Mouse (Mus musculus) heart, postnatal 25 days (tissue): ENCODE data around the gene Rad21l. TPM values are rescaled to one million over a fixed set of nuclear protein-coding genes. Genes with fewer than 3 reads are reported as not detected.

ENCODE experiments used
- DNase-seq: peaks from one replicate; pipeline ENCODE4 v3.0.0; 2022; ENCODE audit warnings: low spot score
- intact Hi-C: fragments of 180-260 bp; cut with DNase I; formaldehyde crosslinking; loops from one replicate; pipeline ENCODE4 v1.15.1; 2025
- total RNA-seq, 2 experiments: library from RNA; stranded (reverse); gene quantifications; 2 replicates each; pipeline ENCODE4 v1.2.3; 2021

Gene Rad21l
- total RNA-seq: not detected

DNA sequence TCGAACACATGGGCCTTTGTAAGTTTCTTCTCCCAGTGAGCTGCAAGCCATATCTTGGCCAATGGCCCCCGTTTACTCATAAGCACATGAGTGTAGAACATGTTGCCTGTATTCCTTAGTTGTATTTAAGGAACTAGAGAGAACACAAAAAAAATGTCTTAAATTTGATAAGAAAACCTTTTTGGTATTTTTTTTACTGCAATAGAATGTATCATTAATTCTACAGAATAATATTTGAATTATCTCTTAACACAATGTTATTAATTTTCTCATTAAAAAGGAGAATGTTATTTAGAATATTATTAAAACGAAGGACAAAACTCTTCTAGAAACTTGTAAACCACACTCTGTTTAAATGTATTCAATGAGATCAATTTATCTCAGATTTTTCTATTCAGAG is at the start of gene Rad21l:
Gene Rad21l (minus strand): TSS at position 101 of the 400 bp plus-strand sequence.
- DNase-seq: no peak
- intact Hi-C loops: no loop called here

DNA sequence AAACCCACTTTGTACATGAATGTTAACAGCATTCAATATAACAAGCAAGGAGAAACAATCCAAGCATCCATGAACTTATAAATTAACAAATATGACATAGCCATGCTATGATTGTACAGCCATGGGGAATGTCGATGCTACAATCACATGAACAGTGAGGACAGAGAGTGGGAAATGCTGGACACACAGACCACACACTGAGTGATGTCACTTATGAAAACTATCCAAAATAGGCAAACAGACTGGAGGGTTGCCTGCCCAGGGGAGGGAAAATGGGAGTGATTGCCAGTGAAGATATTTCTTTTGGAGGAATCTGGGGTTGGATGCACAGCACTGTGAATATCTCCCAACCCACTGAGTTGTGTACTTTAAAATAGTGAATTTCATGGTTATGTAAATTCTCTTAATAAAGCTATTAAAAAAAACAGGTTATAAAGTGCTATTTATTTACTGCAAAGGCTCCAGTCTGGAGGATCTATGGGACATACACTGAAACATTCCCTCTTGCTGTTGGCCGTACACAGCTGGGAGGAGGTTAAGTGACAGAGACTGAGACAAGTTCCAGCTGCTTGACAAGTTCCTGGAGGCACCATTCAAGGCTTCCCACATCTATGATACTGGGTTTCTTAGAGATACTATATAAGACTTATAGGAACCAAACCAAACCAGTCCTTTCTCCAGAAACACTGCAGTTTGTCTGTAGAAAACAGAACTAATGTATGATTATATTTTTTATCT is 48.2 kb upstream of the Rad21l start:
- intact Hi-C loops: no loop called here
- DNase-seq: no peak

DNA sequence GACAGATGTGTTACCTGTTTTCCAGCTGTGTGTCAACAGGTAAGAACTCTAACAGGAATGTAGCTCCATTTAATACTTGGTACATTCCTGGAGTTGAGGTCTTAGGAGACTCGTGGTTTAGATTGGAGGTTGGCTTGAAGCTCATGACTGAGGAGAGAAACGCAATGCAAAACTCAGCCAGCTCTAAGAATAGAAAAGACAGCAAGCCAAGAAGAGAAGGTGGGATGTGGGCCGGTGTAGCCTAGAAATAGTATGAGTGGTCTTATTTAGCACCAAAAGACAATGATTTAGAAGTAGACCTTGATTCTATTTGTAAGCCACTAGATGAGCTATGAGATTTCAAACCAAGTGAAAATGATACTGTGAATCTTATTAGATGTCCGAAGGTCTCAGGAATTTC is 47.2 kb upstream of the Rad21l start:
- DNase-seq: no peak
- intact Hi-C loops: no loop called here

DNA sequence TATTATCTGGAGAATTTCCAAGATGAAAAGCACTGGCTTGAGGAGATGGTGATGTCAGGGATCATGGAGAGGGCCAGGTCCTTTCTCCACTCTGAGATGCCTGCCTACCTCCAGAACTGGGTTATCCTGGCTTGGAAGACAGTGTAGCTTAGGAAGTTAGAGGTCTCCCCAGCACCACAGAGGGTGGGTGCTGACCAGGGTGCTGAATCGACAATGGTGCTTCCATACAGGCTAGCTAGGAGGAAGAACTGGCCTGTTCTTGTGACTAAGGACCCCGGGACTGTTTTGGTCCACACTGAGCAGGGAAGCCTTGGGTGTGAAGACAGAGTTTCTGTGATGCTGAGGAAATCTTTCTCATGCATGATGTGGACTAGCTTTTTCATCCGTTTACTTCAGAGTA is 44.3 kb upstream of the Rad21l start:
- intact Hi-C loops: no loop called here
- DNase-seq: no peak

DNA sequence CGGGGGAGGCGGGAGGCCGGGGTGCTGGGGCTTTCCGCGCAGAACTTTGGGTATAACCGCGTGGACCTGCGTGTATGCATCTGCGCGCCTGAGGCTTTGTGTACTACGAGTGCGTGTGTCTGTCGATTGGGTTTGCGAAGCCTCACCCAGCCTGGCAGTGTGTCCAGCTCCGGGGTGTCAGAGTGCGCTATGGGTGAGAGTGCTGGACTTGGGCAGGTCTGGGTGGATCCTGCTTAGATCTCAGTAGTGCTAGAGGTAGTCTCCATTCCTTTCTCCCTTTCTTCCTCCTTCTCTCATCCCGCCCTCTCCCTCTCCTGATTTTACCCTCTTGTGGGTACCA is 34.5 kb upstream of the Rad21l start:
- intact Hi-C loops: no loop called here
- DNase-seq: no peak

DNA sequence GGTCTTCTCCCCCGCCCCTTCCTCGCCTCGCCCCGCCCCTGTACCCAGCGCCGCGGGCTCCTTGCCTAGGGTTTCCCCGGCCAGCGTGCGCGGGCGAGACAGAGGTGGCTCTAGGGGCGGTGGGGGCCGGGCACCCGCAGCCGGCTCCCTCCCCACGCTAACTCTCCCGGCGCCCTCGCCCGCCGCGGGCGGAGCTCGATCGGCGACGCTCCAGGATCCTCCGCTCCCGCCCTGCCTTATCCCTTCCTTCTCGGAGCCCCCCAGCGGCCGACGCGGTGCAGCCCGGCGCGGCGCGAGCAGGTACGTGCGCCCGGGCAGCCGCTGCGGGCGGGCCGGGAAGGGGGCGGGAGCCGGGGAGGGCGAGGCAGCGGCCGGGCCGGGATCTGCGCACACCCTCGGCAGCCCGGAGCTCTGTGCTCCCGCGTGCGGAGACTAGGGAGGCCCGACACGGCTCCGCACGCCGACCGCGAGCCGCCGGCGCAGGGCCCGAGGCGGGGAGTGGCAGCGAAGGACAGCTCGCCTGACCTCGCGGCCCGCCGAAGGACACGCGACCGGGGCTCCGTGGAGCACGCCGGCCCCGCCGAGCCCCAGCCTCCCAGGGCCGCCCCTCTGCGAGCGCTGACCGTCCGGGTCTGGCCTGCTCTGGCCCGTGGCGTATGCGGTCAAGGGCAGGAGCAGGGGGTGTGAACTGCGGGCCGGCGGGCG is 34.0 kb upstream of the Rad21l start:
- DNase-seq: no peak
- intact Hi-C loops: no loop called here

DNA sequence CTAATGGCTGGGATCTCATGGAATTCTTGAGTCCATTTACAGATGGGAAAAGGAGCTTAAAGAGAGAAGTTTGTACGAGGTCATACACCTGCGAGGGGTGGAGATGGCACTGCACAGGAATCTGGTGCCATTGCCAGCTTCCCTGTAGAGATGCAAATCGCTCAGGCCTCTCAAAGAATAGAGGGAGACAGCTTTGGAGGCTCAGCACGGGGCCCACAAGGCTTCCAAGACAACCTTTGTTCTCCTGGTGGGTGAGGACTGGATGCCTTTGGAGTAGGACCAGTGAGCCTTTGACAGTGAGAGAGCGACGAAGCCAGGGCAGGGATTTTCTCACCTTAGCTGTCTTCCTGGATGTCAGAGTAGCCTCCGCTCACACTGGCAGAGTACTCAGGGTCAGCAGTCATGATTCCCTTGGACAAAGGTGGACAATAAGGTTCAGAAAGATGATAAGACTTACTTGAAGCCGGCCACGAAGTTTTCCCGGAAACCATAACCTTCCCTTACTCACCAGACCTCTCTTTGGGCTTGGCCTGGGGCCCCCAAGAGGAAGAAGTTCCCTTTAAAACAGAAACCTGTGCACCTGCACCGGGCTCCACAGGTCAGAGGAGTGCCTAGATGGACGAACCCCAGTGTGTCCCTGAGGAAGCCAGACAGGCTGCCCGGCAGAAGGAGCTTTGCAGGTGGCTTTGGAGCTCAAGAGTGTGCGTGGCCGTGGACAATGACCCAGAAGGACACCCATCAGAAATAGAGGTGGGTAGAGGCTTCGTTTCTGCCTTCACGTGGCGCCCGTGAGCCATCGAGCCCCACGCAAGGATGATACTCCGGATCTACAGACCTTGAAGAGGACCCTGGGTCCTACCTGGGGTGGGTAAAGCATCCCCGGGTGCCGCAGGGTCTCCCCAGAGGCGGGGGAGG is 33.2 kb upstream of the Rad21l start, which contains the start of gene Tmem74b:
Gene Tmem74b (plus strand): TSS at position 778 of the 915 bp plus-strand sequence.
- no peak for DNase-seq
- intact Hi-C loops: no loop called here

DNA sequence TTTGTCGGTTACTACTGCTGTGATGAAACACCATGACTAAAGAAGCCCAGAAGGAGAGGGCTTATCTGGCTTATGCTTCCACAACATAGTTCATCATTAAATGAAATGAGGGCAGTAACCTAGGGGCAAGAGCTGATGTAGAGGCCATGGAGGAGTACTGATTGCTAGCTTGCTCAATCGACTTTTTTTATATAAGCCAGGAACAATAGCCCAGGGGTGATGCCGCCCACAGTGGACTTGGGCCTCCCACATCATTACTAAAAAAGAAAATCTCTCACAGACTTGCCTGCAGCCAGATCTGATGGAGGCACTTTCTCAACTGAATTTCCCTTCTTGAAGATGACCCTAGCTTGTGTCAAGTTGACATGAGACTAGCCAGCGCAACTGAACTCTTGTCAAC is 14.6 kb upstream of the Rad21l start:
- DNase-seq: no peak
- intact Hi-C loops: no loop called here

DNA sequence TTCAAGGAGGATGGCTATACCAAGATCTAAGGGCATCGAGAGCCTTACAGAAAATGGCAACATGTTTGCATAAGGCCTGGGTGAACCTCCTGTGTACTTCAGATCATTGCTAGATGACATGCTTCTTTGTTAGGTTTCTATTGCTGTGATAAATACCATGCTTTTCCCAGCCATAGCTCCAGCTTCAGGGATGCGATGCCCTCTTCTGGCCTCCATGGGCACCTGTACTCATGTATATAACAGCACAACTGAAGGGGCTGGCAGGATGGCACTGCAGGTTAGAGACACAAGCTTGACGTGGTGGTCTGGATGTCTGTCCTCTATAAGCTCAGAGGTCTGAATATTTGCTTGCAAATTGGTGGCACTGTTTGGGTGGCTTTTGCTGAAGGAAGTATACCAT is 14.0 kb upstream of the Rad21l start:
- intact Hi-C loops: no loop called here
- no peak for DNase-seq

DNA sequence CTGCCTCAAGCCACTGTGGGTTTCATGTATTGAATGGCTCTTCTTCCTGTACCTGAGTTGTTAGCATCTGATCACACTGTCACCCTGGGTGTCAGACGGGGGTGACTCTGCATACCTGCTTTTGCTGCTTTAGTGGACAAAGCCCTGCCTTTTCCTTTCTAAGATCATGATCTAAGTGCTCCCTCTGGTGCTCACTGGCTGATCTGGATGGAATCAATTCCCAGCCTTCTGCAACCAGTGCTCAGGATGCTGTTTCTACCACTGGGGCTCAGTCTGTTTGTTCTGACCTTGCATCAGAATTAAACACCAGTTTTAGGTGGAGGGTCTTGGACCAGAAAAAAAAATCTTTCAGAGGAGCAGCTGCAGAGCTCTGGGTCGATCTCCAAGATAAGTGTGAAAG is 7.9 kb upstream of the Rad21l start:
- no peak for DNase-seq
- intact Hi-C loops: loop anchor here (5.0 kb wide), 1 partner anchor 184 kb away; the partner anchor contains the start of gene Nsfl1c

DNA sequence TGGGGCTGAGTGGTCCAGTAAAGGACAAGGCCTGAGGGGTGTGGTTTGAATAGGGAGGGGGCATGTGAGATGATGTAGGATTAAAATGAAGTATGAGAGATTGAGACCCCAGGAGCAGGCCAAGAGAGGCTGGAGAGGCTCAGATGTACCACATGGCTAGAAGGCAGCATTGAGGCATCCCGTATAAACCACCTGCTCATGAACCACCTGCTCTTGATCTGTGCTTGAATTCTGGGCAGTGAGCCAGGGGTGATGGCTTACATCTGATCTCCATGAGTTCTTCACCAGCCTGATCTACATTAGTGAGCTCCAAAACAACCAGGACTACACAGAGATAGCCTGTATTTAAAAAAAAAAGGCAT is 2.6 kb upstream of the Rad21l start:
- no peak for DNase-seq
- intact Hi-C loops: no loop called here

DNA sequence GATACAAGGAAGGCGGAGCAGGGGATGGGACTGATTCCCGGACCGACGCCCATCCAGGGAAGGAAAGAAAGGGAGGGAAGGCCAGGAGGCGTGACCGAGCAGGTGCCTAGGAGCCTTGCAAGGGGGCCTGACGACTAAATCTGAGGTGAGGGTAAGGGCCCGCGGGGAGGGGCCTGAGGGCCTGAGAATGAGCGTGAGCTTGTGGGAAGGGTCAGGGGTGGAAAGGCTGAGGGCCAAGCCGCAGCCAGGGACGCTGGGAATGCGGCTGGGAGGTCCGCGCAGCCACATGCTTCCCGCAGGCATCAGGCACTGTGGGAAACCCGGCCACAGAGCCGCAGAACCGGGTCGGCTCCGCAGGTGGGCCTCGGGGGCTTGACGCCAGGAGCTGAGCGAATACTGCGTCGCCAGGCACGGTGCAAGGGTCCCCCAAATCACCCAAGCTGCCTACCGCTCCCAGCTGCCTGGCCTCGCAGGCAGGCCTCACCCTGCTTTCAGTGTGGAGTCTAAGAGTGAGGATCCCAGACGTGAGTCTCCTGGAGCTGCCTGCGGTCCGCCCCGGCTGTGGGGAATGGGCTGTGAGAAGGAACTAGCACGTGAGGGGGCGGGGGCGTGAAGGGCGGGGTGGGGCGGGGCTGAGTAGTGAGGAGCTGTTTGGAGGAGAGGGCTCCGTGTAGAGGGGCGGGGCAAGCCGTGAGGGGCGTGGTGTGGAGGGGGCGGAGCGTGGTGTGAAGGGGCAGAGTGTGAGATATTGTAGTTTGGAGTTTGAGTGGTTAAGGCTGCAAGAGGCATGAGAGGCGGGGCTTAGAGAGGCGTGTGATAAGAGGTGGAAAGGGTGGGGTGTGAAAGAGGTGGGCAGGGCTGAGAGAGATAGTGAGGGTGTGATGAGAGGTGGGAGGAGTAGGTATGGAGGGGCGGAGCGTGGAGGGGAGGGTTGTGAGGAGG is 2.0 kb upstream of the Rad21l start:
- DNase-seq: no peak
- intact Hi-C loops: no loop called here

DNA sequence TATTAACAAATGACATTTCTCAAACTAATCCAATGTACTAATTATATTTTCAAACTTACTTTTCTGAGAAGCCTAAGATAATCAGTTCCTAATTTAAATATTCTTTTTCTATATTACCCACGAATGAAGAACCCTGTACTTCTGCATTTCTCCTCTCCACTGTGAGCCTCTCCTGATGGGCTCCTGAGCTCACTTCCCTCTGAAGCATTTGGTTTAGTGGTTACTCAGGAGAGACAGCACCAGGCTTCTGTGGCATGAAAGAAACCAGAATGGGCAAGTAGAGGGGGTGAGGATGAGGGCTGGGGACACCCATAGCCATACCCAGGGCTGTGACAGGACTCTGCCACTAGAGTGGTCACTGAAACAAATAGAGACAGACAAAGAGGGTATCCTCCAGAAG is 16.3 kb downstream of the Rad21l start:
- DNase-seq: no peak
- intact Hi-C loops: no loop called here

DNA sequence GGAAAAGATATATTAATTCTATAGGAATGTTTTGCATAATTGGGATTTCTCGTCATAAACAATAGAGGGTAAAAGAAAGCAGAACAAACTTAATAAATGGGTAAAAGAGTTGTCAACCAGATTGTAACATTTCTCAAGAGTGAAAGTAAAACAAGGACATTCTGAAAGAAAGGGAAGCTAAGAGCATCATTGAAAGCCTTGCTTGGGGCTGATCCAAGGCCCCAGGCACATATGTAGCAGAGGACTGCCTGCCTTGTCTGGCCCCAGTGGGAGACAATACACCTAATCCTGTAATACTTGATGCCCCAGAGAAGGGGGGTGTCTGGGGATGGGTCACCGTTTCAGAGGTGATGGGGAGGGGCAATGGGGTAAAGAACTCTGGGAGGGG is 32.3 kb downstream of the Rad21l start:
- intact Hi-C loops: no loop called here
- no peak for DNase-seq

DNA sequence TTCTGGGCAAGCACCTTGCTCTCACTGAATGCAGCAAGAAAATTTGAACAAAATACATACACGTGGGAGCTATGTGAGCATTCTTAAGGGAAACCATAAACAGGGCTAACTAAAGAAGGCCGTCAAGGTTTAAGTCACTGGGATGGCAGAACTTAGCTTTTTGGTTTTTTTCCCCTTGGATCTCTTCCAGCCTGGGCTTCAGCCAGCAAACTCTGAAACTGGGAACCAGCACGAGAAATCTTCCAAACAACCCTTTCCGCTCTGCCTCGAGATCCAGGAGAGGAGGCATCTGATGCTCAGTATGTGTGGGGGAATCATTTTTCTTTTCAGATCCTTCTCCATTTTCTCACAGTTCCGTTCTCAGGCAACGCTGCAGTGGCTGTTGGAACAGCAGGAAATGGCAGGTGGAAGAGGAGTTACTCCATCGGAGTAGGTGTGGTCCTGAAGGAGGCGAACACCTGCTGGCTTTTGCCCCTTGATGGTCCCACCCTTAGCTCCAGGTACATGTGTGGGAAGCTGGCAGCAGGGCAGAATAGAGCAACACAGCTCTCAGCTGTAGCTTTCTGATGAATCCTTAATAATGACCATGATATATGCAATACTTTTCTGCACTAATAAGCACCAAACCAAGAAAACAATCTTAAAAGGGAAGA is 32.8 kb downstream of the Rad21l start:
- intact Hi-C loops: no loop called here
- no peak for DNase-seq

DNA sequence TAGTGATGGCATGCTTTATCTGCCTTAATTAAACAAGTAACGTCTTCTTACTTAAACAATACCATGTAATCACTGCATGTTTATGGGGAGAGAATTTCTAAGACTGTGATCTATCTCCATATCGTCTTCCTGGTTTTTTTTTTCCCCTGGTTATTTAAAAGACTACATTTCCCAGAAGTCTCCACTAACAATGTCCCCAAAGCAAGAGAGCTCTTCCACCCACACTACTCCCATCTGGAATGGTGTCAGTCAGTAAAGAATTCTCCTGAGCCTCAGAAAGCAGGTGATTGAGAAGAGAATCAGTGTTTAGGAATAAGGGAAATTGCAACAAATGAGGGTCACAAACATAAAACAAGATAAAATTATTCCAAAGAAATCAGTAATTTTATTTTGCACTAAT is 33.4 kb downstream of the Rad21l start:
- DNase-seq: no peak
- intact Hi-C loops: loop anchor here (5.0 kb wide), 1 partner anchor 143 kb away; the partner anchor contains the start of gene Nsfl1c

DNA sequence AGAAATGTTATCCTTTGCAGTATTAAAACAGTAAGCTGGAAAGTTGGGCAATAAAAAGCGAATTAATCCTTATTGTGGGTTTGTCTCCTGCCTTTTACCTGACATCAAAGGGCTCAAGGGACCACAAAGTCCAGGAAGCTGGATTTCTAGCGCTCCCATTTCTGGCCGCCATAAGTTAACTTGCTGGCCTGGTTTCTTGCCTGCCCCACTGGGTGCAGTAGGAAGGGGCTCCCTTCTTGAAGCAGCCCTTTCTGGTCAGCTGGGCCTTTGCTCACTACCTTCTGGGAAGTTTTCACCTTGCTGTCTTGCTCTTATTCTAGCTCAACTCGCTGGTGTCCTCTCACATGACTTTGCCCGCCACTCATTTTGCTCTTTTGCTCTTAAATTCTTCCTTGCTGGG is 35.4 kb downstream of the Rad21l start:
- DNase-seq: no peak
- intact Hi-C loops: loop anchor here (5.0 kb wide), 1 partner anchor 141 kb away; the partner anchor contains the start of gene Nsfl1c

DNA sequence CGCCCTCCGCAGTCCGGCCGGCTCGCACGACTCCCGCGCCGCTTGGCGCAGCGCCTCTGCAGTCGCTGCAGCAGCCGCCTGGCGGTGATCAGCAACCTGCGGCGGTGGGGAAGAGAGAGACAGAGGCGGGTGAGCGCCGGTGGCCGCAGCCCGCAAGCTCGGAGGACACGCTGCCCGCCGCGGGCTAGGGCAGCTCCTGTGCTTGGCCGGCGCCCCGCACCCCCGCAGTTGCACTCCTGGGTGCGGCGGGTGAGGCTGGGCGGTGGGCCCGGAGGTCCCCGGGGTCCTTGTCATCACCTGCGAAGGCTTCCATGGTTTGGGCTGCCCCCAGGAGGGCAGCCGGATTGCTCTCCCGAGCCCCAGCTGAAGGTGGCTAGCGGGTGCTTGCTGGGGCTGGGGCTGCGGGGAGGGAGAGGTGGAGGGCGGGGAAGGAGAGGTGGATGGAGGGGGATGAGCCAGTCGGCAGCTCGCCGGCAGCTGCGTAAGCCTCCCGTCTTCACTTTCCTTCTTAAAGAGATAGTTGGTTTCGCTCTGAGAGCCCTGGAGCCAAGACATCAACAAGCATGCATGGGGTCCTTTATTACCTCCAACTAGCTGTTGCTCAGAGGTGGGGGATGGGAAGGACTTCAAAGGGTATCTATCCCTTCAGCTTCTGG is 36.0 kb downstream of the Rad21l start, which contains the start of gene Snph:
Gene Snph (minus strand): TSS at position 435 of the 656 bp plus-strand sequence.
- peak; percentile 22 for DNase-seq
- intact Hi-C loops: loop anchor here (5.0 kb wide), 1 partner anchor 140 kb away; the partner anchor contains the start of gene Nsfl1c
